ENCODE assay signal across 27 mouse cellular contexts in the genomic region with DNA sequence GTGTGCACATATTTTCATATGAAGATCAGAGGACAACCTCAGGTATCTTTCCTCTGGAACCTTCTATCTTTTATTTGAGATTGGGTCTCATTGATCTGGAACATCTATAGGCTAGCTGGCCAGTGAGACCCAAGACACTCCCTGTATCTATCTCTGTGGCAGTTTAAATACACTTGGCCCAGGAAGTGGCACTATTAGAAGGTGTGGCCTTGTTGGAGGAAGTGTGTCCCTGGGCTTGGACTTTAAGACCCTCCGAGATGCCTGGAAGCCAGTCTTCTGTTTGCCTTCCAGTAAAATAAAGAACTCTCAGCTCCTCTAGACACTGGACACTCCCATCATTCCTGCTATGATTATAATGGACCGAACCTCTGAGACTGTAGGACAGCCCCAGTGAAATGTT. TPM values are rescaled to one million over a fixed set of nuclear protein-coding genes. Genes with fewer than 3 reads are reported as not detected.
"Had no signal": no experiment of that assay in that cellular context is flagged by ENCODE, and none has a peak within 500 bp of the region (broad histone marks: within the 10 kb centered on the region; RNA-seq: fewer than 3 reads in every experiment).

No protein-coding gene starts in this region.

- ATAC-seq: forebrain, embryonic 13.5 days; forebrain, embryonic 14.5 days; forebrain, embryonic 15.5 days; forebrain, embryonic 16.5 days had no signal

- DNase-seq: cerebellum, adult 2 months; cerebellum, adult 8-10 months; cerebellum, adult 9-10 months; cerebellum, postnatal 36 days; embryo, embryonic 11 days; gastrocnemius, adult 2 months; gastrocnemius, postnatal 10 days; gastrocnemius, postnatal 14 days; gastrocnemius, postnatal 25 days; gastrocnemius, postnatal 36 days; heart, adult 11 months; heart, adult 18-20 months; heart, adult 2 months had no signal

- H3K4me1 ChIP-seq: embryonic facial prominence, embryonic 12.5 days; embryonic facial prominence, embryonic 13.5 days; embryonic facial prominence, embryonic 15.5 days; forebrain, embryonic 12.5 days; forebrain, embryonic 13.5 days; forebrain, embryonic 15.5 days had no signal

- H3K4me3 ChIP-seq: embryonic facial prominence, embryonic 12.5 days; embryonic facial prominence, embryonic 13.5 days; embryonic facial prominence, embryonic 15.5 days; erythroblast, embryonic 14.5 days; forebrain, embryonic 10.5 days; forebrain, embryonic 12.5 days; forebrain, embryonic 13.5 days; forebrain, embryonic 15.5 days; gastrocnemius, adult 2 months; heart, adult 2 months had no signal

- H3K9me3 ChIP-seq: embryonic facial prominence, embryonic 12.5 days; embryonic facial prominence, embryonic 13.5 days; embryonic facial prominence, embryonic 15.5 days; forebrain, embryonic 10.5 days; forebrain, embryonic 12.5 days; forebrain, embryonic 13.5 days; forebrain, embryonic 15.5 days had no signal

- H3K27ac ChIP-seq: embryonic facial prominence, embryonic 12.5 days; embryonic facial prominence, embryonic 13.5 days; embryonic facial prominence, embryonic 15.5 days; forebrain, embryonic 10.5 days; forebrain, embryonic 12.5 days; forebrain, embryonic 13.5 days; forebrain, embryonic 15.5 days; heart, adult 2 months had no signal

- H3K27me3 ChIP-seq: embryonic facial prominence, embryonic 12.5 days; embryonic facial prominence, embryonic 13.5 days; embryonic facial prominence, embryonic 15.5 days; forebrain, embryonic 12.5 days; forebrain, embryonic 13.5 days; forebrain, embryonic 15.5 days had no signal

- H3K4me2 ChIP-seq: embryonic facial prominence, embryonic 12.5 days; embryonic facial prominence, embryonic 13.5 days; embryonic facial prominence, embryonic 15.5 days; forebrain, embryonic 12.5 days; forebrain, embryonic 13.5 days; forebrain, embryonic 15.5 days had no signal

- H3K9ac ChIP-seq: embryonic facial prominence, embryonic 12.5 days; embryonic facial prominence, embryonic 13.5 days; embryonic facial prominence, embryonic 15.5 days; forebrain, embryonic 13.5 days; forebrain, embryonic 15.5 days; forebrain, postnatal 0 days had no signal

RNA-seq across cellular contexts. Expression of gene Lrrc46, which starts 28.6 kb away (rescaled TPM):
- total RNA-seq: gastrocnemius, adult 2 months; gastrocnemius, adult 8-10 months; gastrocnemius, postnatal 14 days had no signal
- polyA plus RNA-seq: erythroblast, embryonic 14.5 days had no signal

RNA-seq across cellular contexts. Expression of gene Tbx21, which starts 45.4 kb away (rescaled TPM):
- total RNA-seq: granulocyte monocyte progenitor cell, adult 5-6 weeks; heart, adult 2 months had no signal
- polyA plus RNA-seq: embryonic facial prominence, embryonic 11.5 days; erythroblast, embryonic 14.5 days had no signal
